Mouse (Mus musculus) left cerebral cortex, postnatal 4 days (tissue): ENCODE results near the gene Nap1l1. TPM values are rescaled to one million over a fixed set of nuclear protein-coding genes. Genes with fewer than 3 reads are reported as not detected.
"Not testable (repeated sequence)": the region's sequence is repeated elsewhere in the genome, so short reads cannot be mapped to it uniquely, and the experiment has no call there.

Experiments
- DNase-seq: peaks from one replicate; pipeline ENCODE4 v3.0.0-alpha.2; 2022
- intact Hi-C: fragments of 180-260 bp; cut with DNase I; formaldehyde crosslinking; loops from one replicate; pipeline ENCODE4 v1.15.1; 2025
- total RNA-seq, 2 experiments: library from RNA; stranded (reverse); gene quantifications; 2 replicates each; pipeline ENCODE4 v1.2.3; 2021

Nap1l1 gene
- total RNA-seq, 2 experiments from 2014 or later = 229 to 241 TPM

DNA sequence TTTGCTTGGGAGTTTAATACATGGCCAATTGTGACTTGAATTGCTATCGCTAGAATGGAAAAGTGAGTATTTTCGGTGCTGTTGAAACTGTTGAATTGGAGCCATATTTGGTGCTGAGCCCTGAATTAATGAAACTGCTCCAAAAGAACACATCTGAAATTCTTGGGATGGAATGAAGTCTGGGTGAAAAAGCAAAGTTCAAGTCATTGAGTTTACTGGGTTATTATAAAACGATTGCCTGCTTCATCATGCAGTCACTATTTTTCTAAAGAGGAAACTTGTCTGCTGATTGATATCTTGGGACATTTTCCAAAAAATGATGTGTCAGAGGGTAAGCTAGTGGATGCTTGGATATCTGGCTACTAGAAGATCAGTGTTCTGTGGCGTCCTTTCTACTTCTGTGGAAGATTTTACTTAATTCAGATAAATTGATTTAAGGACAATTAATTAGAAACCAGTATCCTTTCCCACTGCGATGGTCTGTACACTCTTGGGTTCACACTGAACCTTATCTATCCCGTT is 4.0 kb downstream of the Nap1l1 start:
- DNase-seq = no peak
- intact Hi-C loops = no loop called here

DNA sequence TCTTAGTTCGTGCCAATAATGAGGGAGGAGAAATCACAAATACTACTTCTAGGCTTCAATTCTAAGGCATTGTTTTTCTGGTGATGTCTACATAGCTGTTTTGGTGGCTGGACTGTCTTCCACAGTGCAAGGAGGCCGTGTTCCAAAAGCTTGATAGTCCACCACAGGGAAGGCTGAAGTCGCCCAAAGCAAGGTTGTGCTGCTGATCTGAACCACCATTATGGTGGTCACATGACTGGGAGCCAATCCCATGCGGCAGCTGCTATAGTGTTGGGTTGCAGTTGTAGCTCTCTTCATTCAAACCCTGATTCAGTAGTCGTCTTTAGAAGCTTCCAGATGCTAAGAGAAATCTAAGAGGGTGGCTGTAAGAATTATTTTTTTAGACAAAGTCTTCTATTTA is 6.6 kb downstream of the Nap1l1 start:
- no peak for DNase-seq
- intact Hi-C loops = no loop called here

DNA sequence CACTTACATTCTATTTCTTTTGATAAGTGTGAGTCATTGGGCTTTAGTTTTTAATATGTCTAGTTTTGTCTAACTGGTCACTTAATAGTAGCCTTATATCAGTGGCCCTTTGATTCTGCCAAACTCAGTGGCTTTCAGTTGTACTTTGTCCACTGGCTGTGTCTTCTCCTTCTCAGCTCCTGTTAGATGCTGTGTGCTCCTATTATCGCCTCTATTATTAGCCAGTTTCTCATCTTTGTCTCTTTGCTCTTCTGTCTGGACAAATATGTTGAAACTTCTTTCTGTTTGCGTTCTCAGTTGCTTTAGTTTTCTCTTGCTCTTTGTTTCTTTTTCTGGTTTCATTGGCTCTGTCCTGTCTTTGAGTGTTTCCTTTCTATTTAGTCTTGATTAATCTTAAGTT is 9.6 kb downstream of the Nap1l1 start:
- no peak for DNase-seq
- intact Hi-C loops = no loop called here

DNA sequence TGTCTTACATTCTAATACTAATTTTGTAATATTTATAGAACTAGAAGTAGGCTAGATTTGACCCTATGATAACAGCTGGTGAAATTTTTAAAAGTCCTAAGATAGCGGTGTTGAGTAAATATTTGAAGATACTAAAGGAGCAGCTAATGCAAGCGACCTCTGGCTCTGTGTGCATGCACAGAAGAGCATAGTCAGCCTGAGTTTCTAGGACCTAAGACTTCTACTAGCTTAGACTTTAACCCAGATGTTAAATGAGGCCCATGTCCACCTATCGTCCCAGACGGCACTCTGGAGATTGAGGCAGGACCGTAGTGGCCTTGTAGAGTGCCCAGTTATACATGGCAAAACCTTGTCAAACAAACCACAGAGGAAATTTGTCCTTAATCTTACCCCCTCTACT is 11.1 kb downstream of the Nap1l1 start:
- intact Hi-C loops = no loop called here
- DNase-seq = no peak

DNA sequence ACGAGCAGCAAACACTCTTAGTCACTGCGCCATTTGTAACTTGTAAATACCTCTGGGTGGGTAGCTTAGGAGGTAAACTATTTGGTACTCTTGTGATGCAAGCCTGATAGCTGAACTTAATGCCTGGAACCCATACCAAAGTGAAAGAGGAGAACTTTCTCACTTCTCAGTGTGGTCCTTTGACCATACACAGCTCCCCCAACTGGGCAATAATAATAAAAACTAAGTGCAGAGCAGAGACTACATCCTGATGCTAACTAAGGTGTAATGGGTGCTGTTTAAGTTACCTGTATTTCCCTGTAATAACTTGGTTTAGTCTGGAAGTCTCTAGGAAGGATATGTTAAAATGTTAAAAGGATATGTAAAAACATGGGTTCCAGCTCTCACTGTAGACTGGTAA is 15.8 kb downstream of the Nap1l1 start:
- intact Hi-C loops = loop anchor here (5.0 kb wide), 1 partner anchor 191 kb away; the partner anchor contains the start of gene Bbs10
- no peak for DNase-seq

DNA sequence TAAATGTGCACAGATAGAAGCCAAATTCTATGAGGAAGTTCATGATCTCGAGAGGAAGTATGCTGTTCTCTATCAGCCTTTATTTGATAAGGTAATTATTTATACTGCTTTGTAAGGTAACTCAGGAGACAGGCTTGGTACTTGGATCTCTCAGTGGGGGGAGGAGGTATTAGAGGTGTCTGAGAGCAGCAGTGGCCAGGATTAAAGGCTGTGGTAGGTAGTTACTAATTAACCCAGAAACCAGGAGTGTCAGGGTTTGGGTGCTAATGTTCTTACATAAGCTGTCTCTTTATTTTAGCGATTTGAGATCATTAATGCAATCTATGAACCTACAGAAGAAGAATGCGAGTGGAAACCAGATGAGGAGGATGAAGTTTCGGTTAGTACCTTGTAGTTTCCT is 17.1 kb downstream of the Nap1l1 start:
- DNase-seq = not testable (repeated sequence)
- intact Hi-C loops = loop anchor here (10.0 kb wide), 1 partner anchor 355 kb away; no protein-coding TSS in a partner anchor

DNA sequence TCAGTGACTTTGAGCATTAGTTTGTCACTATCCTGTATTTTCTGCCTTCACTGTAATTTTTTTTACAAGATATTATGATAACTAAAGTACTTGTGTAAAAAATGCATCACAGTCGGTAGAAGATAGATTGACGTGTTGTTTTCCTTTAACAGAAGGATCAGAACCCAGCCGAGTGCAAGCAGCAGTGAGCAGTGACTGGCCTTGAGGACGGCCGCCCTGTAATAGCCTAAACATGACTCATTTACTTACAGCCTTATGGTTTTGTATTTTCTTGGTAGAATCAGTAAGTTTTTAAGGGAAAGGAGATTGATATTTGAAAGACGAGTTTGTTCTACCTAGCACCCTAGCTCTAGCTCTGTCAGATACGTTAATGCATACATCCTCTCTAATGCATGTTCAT is 22.9 kb downstream of the Nap1l1 start:
- DNase-seq = no peak
- intact Hi-C loops = loop anchor here (10.0 kb wide), 1 partner anchor 361 kb away; no protein-coding TSS in a partner anchor

DNA sequence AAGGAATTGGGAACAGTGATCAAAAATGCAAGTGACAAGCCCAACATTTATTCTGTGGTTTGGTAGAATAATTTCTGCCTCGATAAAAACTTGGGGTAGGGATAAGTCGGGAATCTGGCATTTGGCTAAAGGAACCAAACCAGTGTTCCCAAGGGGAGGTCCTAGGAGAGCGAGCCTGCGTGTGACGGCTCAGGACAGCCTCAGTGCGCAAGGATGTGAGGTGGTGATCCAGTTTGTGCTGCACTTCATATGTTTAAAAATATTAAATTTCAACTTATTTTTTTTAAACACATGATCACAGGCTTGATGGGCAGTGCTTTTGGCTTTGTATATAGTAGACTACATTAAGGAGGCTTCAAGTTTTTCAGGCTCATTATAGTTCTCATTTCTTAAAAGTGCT is 26.9 kb downstream of the Nap1l1 start:
- DNase-seq = no peak
- intact Hi-C loops = loop anchor here (10.0 kb wide), 2 partner anchors 365 to 665 kb away; partner anchors contain the start of genes Caps2 and Glipr1l3

DNA sequence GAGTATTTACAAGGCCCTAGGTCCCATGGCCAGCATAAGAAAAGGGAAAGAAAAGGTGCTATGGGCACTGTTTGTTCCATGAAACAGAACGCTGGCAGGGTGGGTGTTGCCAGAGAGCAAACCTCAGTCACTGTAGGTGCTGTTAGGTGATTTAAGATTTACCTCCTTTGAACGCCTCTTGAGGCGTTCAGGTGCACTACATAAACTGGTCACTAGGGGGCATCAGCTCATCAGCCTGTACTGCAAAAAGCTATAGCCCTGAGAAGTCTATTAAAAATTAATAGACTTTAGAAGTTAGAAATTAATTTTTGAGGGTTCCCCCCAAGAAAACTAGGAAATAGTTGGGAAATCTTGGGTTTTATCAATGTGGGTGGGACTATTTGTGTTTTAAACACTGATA is 30.0 kb downstream of the Nap1l1 start:
- peak; percentile 75 for DNase-seq
- intact Hi-C loops = loop anchor here (2.0 to 10.0 kb wide), 2 partner anchors 458 to 662 kb away; partner anchors contain the start of genes Caps2 and Glipr1l3

DNA sequence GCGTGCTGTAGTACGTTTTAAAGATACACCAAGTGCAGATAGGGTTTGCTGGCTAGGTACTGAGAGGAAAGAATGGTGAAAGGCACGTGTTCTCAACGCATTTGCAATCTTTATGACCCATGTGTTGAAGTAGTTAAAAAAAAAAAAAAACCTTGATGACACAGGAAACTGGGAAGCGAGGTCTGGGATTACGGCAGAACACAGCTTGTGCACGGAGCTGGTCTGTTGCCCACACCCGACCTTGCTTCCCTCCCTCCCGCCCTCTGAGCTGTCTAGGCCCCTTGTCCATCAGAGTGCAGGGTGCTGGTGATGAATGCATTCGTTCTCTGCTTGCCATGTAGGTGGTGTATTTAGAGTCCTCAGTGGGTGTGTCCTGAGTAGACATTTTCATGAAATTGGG is 30.7 kb downstream of the Nap1l1 start:
- intact Hi-C loops = loop anchor here (2.0 to 10.0 kb wide), 2 partner anchors 457 to 661 kb away; partner anchors contain the start of genes Caps2 and Glipr1l3
- no peak for DNase-seq

DNA sequence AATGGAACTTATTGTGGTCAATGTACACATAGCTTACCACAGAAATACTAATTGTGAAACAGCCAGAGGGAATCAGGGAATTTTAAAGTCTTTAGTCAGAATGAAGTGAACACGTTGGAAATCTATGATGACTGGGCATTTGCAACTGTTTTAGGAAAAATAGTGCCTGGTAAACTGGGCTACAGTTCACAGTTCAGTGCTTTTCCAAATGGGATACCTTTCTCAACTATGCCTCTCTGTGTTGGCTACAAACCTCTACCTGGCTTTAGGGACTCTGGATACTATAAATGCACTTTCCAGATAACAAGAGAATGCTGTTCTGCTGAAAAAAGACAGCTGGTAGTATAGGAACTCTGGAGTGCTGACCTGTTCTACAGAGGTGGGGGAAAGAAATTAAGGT is 31.6 kb downstream of the Nap1l1 start:
- no peak for DNase-seq
- intact Hi-C loops = loop anchor here (5.0 to 10.0 kb wide), 2 partner anchors 413 to 660 kb away; partner anchors contain the start of genes Caps2 and Glipr1l3

DNA sequence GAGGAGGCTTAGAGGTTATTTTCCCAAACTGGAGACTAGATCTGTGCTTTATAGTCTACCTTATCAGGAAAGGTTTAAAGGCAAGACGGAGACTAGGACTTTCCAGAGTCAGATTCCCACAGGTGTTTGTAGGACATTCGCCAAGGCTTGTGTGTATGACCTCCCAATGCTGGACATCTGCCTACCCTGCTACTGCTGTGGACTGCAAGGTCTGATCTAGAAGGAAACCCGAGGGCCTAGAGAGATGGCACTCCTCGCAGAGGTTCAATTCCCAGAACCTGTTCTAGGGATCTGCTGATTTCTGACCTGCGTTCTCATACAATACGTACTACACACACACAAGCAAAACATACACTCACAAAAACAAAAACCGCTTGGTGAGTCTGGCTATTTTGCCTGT is 32.4 kb downstream of the Nap1l1 start:
- intact Hi-C loops = loop anchor here (5.0 to 10.0 kb wide), 2 partner anchors 412 to 659 kb away; partner anchors contain the start of genes Caps2 and Glipr1l3
- DNase-seq = no peak

DNA sequence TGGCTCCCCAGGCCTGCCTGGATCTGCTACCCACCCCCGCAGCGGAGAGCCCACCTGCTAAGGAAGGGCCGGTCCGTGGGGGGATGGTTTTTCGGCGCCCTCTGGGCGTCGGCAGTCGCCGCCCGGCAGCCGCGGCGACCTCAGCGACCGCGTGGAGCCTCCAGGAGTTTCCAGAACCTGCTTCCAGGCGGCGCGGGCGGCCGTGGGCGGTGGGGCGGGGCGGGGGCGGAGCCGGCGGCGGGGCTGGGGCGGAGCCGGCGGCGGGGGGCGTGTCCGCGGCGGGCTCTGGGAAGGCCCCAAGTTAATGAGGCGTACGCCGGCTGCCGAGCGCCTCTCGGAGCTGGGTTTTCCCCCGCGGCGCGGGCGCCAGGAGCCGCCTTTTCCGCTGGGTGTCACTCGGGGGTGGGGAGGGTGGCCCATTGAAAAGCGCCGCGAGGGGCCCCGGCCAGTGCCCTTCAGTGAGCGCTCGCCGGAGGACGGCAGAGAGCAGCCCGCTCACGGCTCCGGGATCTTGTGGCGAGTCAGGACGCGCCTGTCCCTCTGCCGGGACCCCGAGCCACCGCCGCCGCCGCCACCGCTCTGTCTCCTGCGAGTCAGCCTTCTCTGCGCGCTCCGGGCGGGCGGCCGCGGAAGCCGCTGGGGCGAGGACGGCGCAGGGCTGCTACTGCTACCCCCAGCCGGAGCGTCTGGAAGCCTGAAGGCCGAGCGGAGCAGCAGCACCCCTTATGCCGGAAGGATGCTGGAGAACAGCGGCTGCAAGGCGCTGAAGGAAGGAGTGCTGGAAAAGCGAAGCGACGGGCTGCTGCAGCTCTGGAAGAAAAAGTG is 33.3 kb downstream of the Nap1l1 start, which contains the start of gene Phlda1:
Gene Phlda1 (plus strand): TSS at position 186 of the 825 bp plus-strand sequence.
- intact Hi-C loops = loop anchor here (5.0 to 10.0 kb wide), 2 partner anchors 411 to 658 kb away; partner anchors contain the start of genes Caps2 and Glipr1l3
- DNase-seq = peak; percentile 90

DNA sequence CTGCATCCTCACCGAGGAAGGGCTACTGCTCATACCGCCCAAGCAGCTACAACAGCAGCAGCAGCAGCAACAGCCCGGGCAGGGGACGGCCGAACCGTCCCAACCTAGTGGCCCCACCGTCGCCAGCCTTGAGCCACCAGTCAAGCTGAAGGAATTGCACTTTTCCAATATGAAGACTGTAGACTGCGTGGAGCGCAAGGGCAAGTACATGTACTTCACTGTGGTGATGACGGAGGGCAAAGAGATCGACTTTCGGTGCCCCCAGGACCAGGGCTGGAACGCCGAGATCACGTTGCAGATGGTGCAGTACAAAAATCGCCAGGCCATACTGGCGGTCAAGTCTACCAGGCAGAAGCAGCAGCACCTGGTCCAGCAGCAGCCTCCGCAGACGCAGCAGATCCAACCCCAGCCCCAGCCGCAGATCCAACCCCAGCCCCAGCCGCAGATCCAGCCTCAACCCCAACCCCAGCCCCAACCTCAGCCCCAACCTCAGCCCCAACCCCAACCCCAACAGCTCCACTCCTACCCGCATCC is 34.0 kb downstream of the Nap1l1 start:
- intact Hi-C loops = loop anchor here (5.0 to 10.0 kb wide), 2 partner anchors 410 to 658 kb away; partner anchors contain the start of genes Caps2 and Glipr1l3

DNA sequence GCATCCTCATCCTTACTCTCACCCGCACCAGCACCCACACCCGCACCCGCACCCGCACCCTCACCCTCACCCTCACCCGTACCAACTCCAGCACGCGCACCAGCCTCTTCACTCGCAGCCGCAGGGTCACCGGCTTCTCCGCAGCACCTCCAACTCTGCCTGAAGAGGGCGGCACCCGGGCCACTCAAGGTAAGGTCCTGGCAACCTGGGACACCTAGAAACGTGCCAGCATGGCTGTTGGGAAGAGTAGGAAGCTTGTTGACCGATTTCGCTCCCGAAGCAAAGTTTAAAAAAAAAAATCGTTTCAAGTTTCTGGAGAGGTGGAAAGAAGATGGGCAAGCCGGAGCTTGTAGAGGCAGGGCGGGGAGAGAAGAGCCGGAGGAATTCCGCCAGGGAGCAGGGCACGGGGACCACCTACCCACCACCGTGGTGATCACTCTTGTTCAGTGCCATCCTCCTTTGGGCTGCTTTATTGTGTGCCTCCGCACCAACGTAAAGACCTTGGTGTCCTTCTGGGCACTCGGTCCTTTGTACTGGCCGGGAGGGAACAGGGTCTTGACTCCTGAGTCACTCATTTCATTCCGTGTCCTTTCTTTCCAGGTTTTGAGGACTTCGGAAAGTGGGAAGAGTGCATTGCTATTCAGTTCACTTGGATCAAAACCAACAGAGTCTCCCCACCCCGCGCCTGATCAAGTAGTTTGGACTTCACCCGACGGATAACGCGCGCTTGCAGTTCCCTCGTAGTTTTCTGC is 34.6 kb downstream of the Nap1l1 start:
- peak; percentile 63 for DNase-seq
- intact Hi-C loops = loop anchor here (5.0 to 10.0 kb wide), 2 partner anchors 410 to 657 kb away; partner anchors contain the start of genes Caps2 and Glipr1l3

More for the DNA sequence above, 34.0 kb downstream of the Nap1l1 start:
- DNase-seq = no peak

DNA sequence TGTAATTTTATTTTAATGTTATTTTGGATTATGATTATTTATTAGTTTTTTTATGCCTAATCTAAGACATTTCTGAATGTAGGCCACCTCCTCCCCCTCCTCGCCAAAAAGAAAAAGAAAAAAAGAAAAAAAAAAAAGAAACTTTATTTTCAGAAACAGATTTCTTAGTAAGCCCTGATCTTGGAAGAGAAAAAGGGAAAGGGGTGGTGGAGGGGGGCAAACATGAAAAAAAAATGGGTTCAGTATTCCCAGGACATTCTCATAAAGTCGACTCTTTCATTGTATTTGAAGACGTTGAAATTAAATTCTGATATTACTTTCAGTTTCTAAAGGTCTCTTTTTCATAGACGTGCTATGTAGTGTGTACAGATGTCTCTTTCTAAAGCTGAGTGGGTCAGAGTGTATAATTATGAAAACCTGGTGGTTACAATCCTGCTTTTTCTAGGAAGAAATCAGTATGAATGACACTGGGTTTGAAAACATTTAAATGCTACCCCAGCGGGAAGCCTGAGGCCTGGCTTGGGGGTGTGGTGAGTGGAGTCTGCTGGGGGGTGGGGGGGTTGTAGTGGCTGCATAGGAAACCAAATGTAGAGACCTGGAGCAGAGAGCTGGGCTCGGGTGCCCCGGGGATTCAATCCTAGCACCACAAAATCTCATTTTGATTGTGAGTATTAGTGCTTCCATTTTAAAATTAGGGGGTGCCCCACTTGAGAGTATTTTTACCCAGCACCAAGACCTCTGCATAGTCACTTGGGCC is 35.5 kb downstream of the Nap1l1 start:
- DNase-seq = no peak
- intact Hi-C loops = loop anchor here (5.0 to 10.0 kb wide), 2 partner anchors 409 to 656 kb away; partner anchors contain the start of genes Caps2 and Glipr1l3

DNA sequence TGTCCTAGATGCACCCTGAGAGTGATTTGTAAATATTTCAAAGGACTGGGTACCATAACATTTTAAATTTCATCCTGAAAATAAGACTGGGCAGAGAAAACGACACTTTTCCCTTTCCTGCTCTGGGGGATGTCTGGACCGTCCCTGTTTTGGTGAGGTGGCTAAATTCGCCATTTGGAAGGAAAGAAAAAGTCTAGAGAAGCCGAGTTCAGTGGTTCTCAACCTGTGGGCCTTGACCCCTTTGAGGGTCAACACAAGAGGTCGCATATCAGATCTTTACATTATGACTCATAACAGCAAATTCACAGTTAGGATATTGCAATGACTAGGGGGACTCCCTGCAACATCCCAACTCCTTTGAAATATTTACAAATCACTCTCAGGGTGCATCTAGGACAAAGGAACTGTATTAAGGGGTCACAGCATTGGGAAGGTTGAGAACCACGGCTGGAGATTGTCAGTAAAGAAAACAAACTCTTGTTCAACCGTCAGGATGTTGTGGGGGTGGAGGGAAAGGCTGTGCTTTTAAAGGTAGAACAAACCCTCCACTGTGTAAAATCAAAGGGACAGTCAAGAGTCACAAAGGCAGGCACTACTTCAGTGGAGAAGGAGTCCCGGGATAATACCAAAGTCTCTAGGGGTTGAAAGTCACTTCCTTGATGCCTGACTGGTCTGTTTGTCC is 36.2 kb downstream of the Nap1l1 start:
- no peak for DNase-seq
- intact Hi-C loops = loop anchor here (5.0 to 10.0 kb wide), 2 partner anchors 408 to 656 kb away; partner anchors contain the start of genes Caps2 and Glipr1l3

DNA sequence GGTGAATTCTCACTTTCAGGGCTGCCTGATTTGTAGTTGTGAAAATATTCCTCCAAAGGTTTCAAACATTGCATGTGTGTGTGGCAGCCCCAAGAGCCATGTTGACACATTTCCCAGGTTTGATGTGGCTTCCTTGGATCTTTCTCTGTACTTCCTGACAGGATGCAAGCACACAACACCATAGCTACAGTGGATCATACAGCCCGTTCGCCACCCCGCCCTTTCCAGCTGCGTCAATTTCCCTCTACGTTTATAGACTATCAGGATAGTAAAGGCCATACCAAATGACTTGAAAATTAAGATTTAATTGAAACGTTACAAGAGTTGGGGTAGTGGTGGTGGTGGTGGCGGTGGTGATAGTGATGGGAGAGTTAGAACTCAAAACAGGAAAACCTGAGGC is 37.0 kb downstream of the Nap1l1 start:
- intact Hi-C loops = loop anchor here (5.0 to 10.0 kb wide), 2 partner anchors 407 to 655 kb away; partner anchors contain the start of genes Caps2 and Glipr1l3

DNA sequence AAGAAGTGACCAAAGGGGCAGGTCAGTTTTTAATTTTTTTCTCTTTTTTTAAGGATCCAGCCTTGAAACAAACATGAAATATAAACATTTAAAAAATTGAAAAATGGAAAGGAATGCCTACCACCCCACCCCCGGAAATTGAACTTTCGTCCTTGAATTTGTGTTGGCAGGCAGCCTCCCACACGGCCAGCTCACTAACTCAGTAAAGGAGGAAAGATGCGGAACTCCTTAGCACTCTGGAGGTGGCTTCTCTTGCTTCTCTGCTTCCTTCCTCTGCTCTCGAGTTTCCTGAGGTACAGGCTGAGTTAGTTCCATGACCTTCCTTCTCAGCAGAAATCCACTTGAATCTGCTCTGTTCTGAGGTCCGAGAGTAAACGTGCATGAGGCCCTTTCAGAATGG is 37.8 kb downstream of the Nap1l1 start:
- no peak for DNase-seq
- intact Hi-C loops = no loop called here

More for the DNA sequence above, 37.0 kb downstream of the Nap1l1 start:
- no peak for DNase-seq
